Mouse (Mus musculus) lung, adult 2 months (tissue): ENCODE results near the gene 2810006K23Rik.

Experiments
- CTCF ChIP-seq: fragments of 200-500 bp; IDR thresholded peaks from 2 replicates; pipeline ENCODE4 v1.5.1; 2011; ENCODE audit warnings: mild to moderate bottlenecking, low read length, control low read depth; ENCODE audit not compliant: insufficient read depth
- POLR2A ChIP-seq: fragments of 200-500 bp; IDR thresholded peaks from 2 replicates; pipeline ENCODE4 v1.6.1; 2011; ENCODE audit warnings: low read depth, mild to moderate bottlenecking, control low read depth, low read length, borderline replicate concordance; ENCODE audit errors: extremely low read depth

- TF ChIP-seq POLR2A (no peak), CTCF (no peak)
These were observed 10.2 kb upstream of the 2810006K23Rik start for GRCm38 (mm10) chr5:124317648-124318047.
